Mouse (Mus musculus): Measurements from ENCODE around the gene Zfp831. TPM values are rescaled to one million over a fixed set of nuclear protein-coding genes. Genes with fewer than 3 reads are reported as not detected.
A peak's percentile ranks its signal among the peaks of the same experiment; 100 is the strongest.

The Zfp831 gene
- polyA plus RNA-seq, 1 experiment, result not detected

DNA sequence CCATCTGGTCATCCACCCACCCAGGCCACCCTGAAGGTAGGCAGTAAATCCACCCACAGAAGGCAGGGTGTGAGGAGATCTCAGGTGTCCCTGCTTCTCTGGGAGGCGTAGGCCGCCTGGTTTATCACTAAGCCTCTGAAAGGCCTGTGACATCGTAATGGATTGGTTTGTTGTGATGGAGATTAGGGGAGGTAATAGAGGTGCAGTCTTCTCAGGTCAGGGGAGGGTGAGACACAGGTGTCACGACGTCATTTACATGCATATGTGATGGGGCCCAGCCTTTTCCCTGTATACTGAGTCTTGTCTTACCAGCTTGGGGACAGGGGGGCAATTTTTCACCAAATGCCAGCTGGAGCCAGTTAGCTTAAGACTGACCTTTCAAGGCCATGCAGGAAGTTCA is 22.1 kb downstream of the Zfp831 start:
- Histone ChIP-seq H3K4me3 (ENCODE audit: insufficient read depth, low read depth, low read length) (no peak overlapping the region), H3K4me1 (ENCODE audit: control insufficient read depth, insufficient read depth, insufficient read length, low read length) (peaks cover 6% of the 10 kb centered on the region; the same call in 1 of the 2 replicates), H3K27ac (replicated peaks; ENCODE audit: low read depth, low read length) (no peak overlapping the region)

DNA sequence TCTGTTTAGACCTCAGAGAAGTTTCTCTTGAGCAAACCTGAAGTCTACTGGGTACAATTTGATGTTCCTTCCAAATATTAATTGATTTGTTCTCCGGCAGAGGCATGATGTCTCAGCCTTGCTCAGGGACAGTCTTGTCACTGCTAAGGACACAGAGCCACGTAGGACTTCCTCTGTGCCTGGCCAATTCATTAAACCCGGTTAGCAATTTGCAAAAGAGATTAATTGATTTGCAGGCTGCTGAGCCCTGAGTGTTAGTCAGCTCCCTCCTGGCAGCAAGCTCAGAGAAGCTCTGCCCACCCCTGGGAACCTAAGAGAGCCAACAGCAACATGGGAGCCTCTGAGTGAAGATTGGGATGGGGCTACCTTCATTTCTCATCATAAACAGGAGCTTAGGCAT is 25.5 kb downstream of the Zfp831 start:
- Histone ChIP-seq H3K27ac (replicated peaks; ENCODE audit: low read depth, low read length) (peak overlapping the region; percentile 49; the same call in 1 of the 2 replicates), H3K4me3 (ENCODE audit: insufficient read depth, low read depth, low read length) (no peak overlapping the region), H3K4me1 (ENCODE audit: control insufficient read depth, insufficient read depth, insufficient read length, low read length) (peaks cover 16% of the 10 kb centered on the region)

DNA sequence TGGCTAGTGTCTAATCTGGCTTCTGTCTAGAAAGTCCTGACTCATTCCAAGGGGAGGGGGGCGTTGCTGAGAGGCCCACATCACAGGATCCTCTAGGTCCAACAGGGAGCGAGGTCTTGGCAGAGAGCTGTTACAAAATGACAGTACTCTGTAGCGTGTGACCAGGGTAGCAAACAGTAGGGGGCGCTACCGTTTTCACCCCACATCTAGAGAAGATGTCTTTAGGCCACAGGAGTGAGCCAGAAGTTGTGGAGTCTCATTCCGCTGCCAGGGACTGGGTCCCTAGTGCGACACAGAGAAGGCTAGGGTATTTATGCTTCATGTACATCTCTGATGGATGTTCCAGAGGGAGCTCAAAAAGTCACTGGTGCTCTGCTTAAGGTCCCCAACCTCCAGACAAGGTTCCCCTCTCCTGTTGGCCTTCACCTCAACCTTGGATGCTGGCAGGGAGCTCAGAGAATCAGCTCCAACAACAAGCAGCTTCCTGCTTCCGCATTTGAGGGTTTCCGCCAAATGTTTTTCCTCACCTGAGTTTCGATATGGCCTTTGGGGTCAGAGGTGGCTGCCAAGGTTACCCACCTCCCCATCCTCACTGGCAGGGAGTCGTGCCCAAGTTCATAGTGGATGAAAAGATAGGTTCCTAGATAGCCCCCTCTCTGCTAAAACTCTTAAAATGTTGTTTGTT is 29.3 kb downstream of the Zfp831 start:
- Histone ChIP-seq H3K4me1 (ENCODE audit: control insufficient read depth, insufficient read depth, insufficient read length, low read length) (peaks cover 15% of the 10 kb centered on the region), H3K4me3 (ENCODE audit: insufficient read depth, low read depth, low read length) (peak overlapping the region; percentile 57), H3K27ac (replicated peaks; ENCODE audit: low read depth, low read length) (peak overlapping the region; percentile 94)

DNA sequence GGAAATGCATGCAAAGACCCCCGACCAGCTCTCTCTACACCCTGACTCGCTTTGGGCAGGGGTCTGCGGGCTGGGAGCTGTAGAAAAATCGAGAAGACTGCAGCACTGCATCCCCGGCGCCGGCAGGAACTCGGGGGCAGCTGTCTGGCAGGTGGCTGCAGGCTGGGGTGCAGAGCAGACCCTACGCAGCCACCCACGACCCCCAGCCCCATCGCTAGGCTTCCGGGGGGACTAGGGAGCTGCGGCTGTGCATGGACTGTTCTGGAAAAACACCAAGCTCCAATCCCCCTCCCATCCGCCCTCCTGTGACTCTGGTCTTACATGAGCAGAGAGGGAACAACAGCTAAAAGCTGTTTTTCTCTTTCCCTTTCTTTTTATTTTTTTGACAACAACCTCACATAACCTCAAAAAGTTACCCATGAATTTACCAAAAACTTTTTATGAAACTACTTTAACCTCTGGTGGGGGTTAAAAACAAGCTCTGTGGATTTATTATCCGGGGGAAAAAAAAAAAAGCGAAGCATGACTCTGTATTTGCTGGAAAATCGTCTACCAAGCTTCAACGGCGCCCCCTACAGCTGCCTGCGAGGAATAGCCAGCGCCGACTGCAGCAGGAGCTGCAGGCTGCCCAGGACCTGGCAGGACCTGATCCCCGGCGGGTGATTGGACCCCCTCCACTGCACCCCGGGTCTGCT is 30.4 kb downstream of the Zfp831 start:
- peaks cover 13% of the 10 kb centered on the region for H3K4me1 ChIP-seq (ENCODE audit: control insufficient read depth, insufficient read depth, insufficient read length, low read length)
- peak overlapping the region; percentile 94 for H3K27ac ChIP-seq (replicated peaks; ENCODE audit: low read depth, low read length)
- H3K4me3 ChIP-seq (ENCODE audit: insufficient read depth, low read depth, low read length), result peak overlapping the region; percentile 57

DNA sequence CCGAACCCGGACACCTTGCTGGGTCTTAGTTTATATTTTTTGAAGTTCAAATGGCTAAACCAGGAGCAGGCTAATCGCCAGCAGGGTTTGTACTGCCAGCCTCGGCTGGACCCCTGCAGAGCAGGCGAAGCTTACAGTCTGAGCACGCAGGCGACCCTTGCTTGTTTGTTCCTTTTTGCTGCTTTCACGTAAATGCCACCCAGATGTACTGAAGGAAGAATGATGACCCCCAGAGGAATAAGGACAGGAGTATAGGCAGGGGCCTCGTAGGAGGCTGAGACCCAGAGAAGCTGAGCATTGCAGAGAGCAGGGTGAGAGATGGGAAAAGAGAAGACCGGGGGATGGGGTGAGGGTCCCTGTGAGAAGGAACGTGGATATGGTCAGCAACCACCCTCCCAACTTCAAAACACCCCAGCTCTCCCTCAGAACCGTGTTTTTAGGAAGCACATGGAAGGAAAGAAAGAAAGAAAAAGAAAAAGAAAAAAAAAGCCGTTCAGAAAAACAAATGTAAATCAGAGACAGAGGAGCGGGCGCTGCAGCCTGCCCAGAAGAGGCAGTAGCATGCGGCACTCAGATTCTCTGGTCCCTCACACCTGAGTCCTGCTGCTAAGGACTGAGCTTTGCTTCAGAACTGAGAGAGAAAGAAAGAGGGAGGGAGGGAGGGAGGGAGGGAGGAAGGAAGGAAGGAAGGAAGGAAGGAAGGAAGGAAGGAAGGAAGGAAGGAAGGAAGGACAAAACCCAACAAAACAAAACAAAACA is 31.1 kb downstream of the Zfp831 start:
- H3K4me3 ChIP-seq (ENCODE audit: insufficient read depth, low read depth, low read length), result peak overlapping the region; percentile 27
- peaks cover 10% of the 10 kb centered on the region for H3K4me1 ChIP-seq (ENCODE audit: control insufficient read depth, insufficient read depth, insufficient read length, low read length)
- H3K27ac ChIP-seq (replicated peaks; ENCODE audit: low read depth, low read length), result peak overlapping the region; percentile 77

DNA sequence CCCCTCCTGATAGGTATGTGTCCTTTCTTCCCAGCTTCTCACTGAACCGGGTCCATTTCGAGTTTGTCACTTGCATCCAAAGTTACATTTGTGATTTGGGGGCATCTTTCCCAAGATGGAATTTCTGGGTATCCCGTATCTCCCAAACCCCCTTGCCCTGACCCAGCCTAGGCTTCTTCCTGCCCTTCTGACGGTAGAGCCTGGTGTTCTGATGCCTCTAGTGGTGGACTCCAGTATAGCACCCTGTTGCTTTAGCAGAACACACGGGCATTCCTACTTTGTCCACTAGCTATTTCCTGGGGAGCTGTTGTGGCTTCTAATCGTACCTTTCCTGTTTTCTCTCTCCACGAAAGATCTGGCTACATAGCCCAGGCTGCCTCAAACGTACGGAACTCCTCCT is 32.3 kb downstream of the Zfp831 start:
- Histone ChIP-seq H3K4me1 (ENCODE audit: control insufficient read depth, insufficient read depth, insufficient read length, low read length) (peaks cover 10% of the 10 kb centered on the region), H3K27ac (replicated peaks; ENCODE audit: low read depth, low read length) (0 out of 2 replicates have a peak overlapping the region, but pooled peaks have one; percentile 29), H3K4me3 (ENCODE audit: insufficient read depth, low read depth, low read length) (no peak overlapping the region)

DNA sequence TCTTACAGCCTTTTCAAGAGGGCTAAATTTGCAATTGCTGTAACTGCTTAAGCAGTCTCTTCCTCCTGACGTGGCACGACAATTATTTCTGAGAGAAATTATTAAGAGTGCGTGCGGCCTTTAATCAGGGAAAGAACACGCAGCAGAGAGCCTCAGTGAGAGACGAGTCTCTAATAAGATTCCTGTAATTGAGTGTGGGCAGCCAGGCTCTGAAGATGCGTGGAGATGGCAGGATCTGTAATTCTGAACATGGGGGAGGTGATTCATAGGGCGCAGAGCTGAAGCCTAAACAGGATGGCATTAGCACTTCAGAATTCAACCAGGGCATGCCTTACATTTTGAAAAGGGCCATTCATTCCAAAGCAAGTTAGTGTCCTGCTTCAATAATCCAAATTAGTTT is 58.0 kb downstream of the Zfp831 start:
- H3K4me3 ChIP-seq (ENCODE audit: insufficient read depth, low read depth, low read length), result no peak overlapping the region
- no peaks in the 10 kb centered on the region for H3K4me1 ChIP-seq (ENCODE audit: control insufficient read depth, insufficient read depth, insufficient read length, low read length)
- no peak overlapping the region for H3K27ac ChIP-seq (replicated peaks; ENCODE audit: low read depth, low read length)

DNA sequence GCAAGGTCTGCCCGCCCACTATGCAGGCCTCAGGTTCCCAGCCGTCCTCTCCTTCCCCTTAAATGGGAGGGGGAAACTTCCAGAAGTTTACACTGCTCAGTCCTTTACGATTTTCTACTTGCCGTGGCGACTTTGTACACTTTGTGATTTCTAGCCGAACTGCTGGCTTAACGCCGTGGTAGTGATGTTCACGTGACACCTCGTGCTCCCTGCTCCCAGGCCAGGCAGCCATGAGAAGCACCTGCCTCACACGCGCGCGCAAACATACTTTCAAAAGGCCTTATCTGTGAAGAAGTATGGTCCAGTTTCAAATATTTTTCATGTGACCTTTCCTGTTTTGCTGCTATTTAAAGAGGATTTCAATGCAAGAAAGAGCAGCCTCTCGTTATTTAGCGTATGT is 63.8 kb downstream of the Zfp831 start:
- Histone ChIP-seq H3K4me1 (ENCODE audit: control insufficient read depth, insufficient read depth, insufficient read length, low read length) (no peaks in the 10 kb centered on the region), H3K4me3 (ENCODE audit: insufficient read depth, low read depth, low read length) (no peak overlapping the region), H3K27ac (replicated peaks; ENCODE audit: low read depth, low read length) (no peak overlapping the region)

DNA sequence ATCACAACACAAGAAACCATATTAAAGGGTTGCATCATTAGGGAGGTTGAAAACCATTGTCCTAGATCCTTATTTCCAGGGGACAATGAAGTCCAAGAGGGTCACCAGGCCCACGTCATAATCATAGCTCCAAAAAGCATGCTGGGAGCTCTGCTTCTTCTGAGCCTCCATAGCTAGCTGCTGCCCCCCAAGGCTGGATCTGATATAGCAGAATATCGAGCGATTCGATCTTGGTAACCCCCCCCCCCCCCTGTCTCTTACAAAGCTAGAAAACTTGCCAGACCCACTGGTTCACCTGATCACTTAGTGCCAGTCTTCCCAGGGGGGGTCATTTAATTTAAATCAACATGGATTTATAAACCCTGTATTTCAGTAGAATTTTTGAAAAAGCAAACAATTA is 65.3 kb downstream of the Zfp831 start:
- H3K4me3 ChIP-seq (ENCODE audit: insufficient read depth, low read depth, low read length), result no peak overlapping the region
- H3K4me1 ChIP-seq (ENCODE audit: control insufficient read depth, insufficient read depth, insufficient read length, low read length), result no peaks in the 10 kb centered on the region

DNA sequence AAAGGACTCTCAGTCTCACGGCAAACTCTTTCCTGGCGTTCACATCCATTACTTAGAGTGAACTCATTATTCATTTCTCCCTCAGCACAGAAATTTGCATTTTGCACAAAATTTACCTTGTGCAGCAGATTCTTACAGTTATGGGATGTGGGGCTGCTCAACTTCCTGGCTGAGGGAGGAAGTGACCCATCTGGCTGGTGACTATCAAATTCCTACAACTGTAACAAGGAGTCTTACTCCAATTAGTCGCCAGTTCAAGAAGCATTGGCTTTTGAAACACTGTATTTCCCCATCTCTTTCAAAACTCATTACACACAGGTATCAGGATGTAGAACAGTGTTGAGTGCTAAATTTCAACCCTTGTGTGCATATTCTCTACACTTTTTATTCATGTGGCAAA is 66.9 kb downstream of the Zfp831 start:
- Histone ChIP-seq H3K4me1 (ENCODE audit: control insufficient read depth, insufficient read depth, insufficient read length, low read length) (no peaks in the 10 kb centered on the region), H3K27ac (replicated peaks; ENCODE audit: low read depth, low read length) (no peak overlapping the region), H3K4me3 (ENCODE audit: insufficient read depth, low read depth, low read length) (no peak overlapping the region)

More for the DNA sequence above, 65.3 kb downstream of the Zfp831 start:
- H3K27ac ChIP-seq (replicated peaks; ENCODE audit: low read depth, low read length), result no peak overlapping the region

DNA sequence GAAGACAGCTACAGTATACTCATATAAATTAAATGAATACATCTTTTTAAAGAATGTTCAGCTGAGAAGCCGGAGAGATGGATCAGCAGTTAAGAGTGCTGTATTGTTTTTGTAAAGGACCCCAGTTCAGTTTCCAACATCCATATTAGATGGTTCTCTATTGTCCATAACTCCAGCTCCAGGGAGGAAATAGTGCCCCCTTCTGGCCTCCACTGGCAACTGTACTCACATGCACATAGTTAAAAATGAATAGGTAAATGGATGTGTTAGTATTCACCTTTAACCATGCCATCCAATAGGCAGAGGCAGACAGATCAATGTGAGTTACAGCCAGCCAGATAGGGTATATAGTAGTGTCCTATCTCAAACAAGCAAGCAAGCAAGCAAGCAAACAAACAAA is 68.7 kb downstream of the Zfp831 start:
- no peak overlapping the region for H3K27ac ChIP-seq (replicated peaks; ENCODE audit: low read depth, low read length)
- H3K4me1 ChIP-seq (ENCODE audit: control insufficient read depth, insufficient read depth, insufficient read length, low read length), result no peaks in the 10 kb centered on the region
- no peak overlapping the region for H3K4me3 ChIP-seq (ENCODE audit: insufficient read depth, low read depth, low read length)

DNA sequence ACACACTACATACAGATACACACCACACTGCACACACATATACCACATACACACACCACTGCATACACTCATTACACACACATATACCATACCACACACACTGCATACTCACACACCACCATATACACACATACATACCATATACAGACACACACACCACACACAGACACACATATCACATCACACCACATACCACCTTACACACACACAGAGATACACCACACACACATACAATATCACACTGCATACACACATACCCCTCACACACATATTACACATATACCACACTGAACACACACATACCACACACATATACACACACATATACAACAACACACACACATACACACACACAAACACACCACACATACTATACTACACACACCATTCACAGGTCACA is 72.6 kb downstream of the Zfp831 start:
- H3K4me1 ChIP-seq (ENCODE audit: control insufficient read depth, insufficient read depth, insufficient read length, low read length), result no peaks in the 10 kb centered on the region
- H3K4me3 ChIP-seq (ENCODE audit: insufficient read depth, low read depth, low read length), result no peak overlapping the region
- no peak overlapping the region for H3K27ac ChIP-seq (replicated peaks; ENCODE audit: low read depth, low read length)

DNA sequence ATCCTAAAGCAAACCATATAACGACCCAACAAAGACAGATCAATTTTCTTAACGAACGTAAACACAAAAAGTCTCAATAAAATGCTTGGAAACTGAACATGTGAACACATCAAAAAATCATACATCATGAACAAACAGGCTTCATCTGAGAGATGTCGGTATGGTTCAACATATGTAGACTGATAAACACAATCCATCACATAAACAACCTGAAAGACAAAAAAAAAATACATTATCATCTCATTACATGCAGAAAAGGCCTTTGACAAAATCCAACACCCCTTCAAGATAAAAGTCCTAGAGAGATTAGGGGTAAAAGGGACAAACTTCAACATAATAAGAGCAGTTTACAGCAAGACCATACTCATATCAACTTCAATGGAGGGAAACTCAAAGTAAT is 74.5 kb downstream of the Zfp831 start:
- no peak overlapping the region for H3K4me3 ChIP-seq (ENCODE audit: insufficient read depth, low read depth, low read length)
- no peaks in the 10 kb centered on the region for H3K4me1 ChIP-seq (ENCODE audit: control insufficient read depth, insufficient read depth, insufficient read length, low read length)
- H3K27ac ChIP-seq (replicated peaks; ENCODE audit: low read depth, low read length), result no peak overlapping the region

DNA sequence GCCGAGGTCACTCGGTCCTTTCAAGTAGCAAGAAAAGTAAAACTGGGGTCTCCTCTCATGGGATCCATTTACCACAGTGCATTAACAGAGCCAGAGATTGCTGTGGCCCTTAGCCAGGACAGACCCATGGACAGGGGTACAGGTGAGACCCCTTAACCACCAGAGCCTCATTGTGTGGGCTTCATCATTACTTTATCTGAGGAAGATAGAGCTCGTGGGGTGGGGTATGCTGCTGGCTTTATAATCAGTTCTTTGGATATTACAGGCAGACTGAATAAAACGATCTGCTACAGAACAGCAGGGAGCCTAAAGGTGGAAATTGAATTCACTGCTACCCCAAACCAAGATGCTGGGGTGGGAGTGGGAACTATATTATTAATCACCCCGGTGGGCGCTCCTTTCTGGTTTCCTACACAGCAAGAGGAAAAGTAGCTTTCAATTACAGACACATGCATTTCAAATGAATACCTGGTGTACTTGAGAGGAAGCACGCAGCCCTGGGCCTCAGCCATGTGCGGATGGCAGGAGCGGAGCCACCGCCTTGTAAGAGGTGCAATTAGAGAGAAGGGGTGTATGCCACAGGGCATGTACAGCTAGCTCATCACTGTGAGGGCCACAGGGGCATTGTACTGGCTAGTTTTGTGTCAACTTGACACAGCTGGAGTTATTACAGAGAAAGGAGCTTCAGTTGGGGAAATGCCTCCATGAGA is 83.9 kb downstream of the Zfp831 start:
- Histone ChIP-seq H3K27ac (replicated peaks; ENCODE audit: low read depth, low read length) (no peak overlapping the region), H3K4me1 (ENCODE audit: control insufficient read depth, insufficient read depth, insufficient read length, low read length) (no peaks in the 10 kb centered on the region), H3K4me3 (ENCODE audit: insufficient read depth, low read depth, low read length) (no peak overlapping the region)

DNA sequence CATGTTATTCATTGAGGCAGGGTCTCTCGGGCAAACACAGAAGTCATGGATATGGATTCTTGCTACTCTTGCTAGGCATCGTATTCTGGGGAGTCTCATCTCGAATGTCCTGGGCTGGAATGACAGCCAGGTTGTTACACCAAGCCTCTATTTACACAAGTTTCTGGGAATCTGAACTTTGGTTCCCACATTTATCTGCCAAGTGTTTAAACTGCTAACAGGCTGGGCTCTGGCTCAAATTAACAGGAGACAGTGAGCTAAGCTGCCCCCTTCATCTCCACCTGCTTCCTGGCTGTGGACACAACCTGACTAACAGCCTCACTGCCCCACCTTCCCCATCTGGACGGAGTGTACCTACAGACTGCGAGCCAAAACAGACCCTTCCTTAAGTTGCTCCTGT is 88.6 kb downstream of the Zfp831 start:
- no peak overlapping the region for H3K27ac ChIP-seq (replicated peaks; ENCODE audit: low read depth, low read length)
- no peak overlapping the region for H3K4me3 ChIP-seq (ENCODE audit: insufficient read depth, low read depth, low read length)
- no peaks in the 10 kb centered on the region for H3K4me1 ChIP-seq (ENCODE audit: control insufficient read depth, insufficient read depth, insufficient read length, low read length)
